17 mouse cellular contexts compared by ENCODE assay signal in genomic region chr5:105464671-105465070, GRCm38 (mm10).
"Had no signal": no experiment of that assay in that cellular context is flagged by ENCODE, and none has a peak within 500 bp of the region (broad histone marks: within the 10 kb centered on the region; RNA-seq: fewer than 3 reads in every experiment).

No protein-coding gene starts in this region.

- H3K27me3 ChIP-seq: lung, embryonic 15.5 days; megakaryocyte, embryonic 14.5 days; midbrain, embryonic 12.5 days; neural tube, embryonic 12.5 days; stomach, embryonic 15.5 days had no signal

- H3K4me2 ChIP-seq: lung, embryonic 15.5 days; midbrain, embryonic 12.5 days; neural tube, embryonic 12.5 days; stomach, embryonic 15.5 days had no signal

- H3K4me1 ChIP-seq: lung, embryonic 15.5 days; midbrain, embryonic 12.5 days; stomach, embryonic 15.5 days had no signal

- H3K36me3 ChIP-seq: lung, embryonic 15.5 days; midbrain, embryonic 12.5 days; neural tube, embryonic 12.5 days; stomach, embryonic 15.5 days had no signal

- H3K9me3 ChIP-seq: lung, embryonic 15.5 days; megakaryocyte, embryonic 14.5 days; midbrain, embryonic 12.5 days; neural tube, embryonic 12.5 days; stomach, embryonic 15.5 days had no signal

- H3K27ac ChIP-seq: lung, embryonic 15.5 days; macrophage; midbrain, embryonic 12.5 days; neural tube, embryonic 12.5 days; stomach, embryonic 15.5 days; stomach, postnatal 0 days had no signal

- H3K9ac ChIP-seq: liver, postnatal 0 days; lung, embryonic 15.5 days; midbrain, embryonic 12.5 days; neural tube, embryonic 12.5 days; stomach, embryonic 15.5 days had no signal

- H3K4me3 ChIP-seq: lung, embryonic 15.5 days; megakaryocyte, embryonic 14.5 days; midbrain, embryonic 12.5 days; neural tube, embryonic 12.5 days; stomach, embryonic 15.5 days had no signal

- DNase-seq: liver, postnatal 0 days; lung, adult 2 months; lung, postnatal 14 days; lung, postnatal 36 days; midbrain, embryonic 14.5 days; right cerebral cortex, postnatal 14 days; thymus, adult 2 months; thymus, postnatal 25 days; thymus, postnatal 4 days had no signal

- ATAC-seq: liver, postnatal 0 days; lung, postnatal 0 days had no signal
